Mouse (Mus musculus): ENCODE data around the gene Krt87. TPM values are rescaled to one million over a fixed set of nuclear protein-coding genes. Genes with fewer than 3 reads are reported as not detected.

Gene Krt87
- polyA plus RNA-seq (2015; fragmentation: Nextera tagmentation; extraction: Ambion mirVana), result 1.0 and 1.2 TPM in 2 replicates

DNA sequence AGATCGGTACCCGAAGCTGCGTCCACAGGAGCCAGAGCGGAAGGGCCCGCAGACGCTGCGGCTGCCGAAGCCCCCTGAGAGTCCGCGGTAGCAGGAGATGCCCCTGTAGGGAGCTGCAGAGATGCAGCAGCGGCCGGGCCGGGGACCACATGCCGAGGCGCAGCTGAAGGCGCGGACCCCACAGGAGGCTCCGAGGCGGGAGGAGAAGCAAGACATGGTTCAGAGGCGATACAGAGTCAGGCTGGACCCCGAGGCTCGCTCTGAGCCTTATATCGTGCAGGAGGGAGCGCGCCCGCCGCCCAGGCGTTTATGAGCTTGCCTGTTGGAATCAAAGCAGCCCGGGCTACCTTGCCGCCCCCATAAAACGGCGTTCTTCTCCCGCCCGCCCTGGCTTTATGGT, at the start of gene Krt87:
Krt87 (minus strand) TSS at position 250 of the 400 bp plus-strand sequence.
- Histone ChIP-seq H3K36me3 (ENCODE audit: control insufficient read depth, insufficient read depth, low read length) (no peaks in the 10 kb centered on the region), H3K27ac (ENCODE audit: low read depth, low read length) (no peak within 1 kb of the TSS), H3K4me2 (ENCODE audit: low read length) (peak within 1 kb of the TSS; percentile 69), H3K9me3 (ENCODE audit: control insufficient read depth, low read length) (no peaks in the 10 kb centered on the region), H3K9ac (ENCODE audit: low read depth, low read length) (peak within 1 kb of the TSS; percentile 47), H3K4me1 (ENCODE audit: control insufficient read depth, insufficient read depth, low read depth, low read length) (peaks cover 3% of the 10 kb centered on the region; the same call in 1 of the 2 replicates), H3K4me3 (ENCODE audit: low read length) (peak within 1 kb of the TSS; percentile 43), H3K27me3 (replicated peaks; ENCODE audit: control insufficient read depth, insufficient read depth, low read length) (peaks cover 16% of the 10 kb centered on the region)
- ATAC-seq, result no peak
- under 1% methylated on average over 29 of the region's 34 CpGs for WGBS

GRCm38 (mm10) chr15:101485911-101486635, 47.5 kb upstream of the Krt87 start:
- WGBS, result 76% methylated on average over 11 of the region's 11 CpGs
- Histone ChIP-seq H3K27me3 (replicated peaks; ENCODE audit: control insufficient read depth, insufficient read depth, low read length) (no peaks in the 10 kb centered on the region), H3K36me3 (ENCODE audit: control insufficient read depth, insufficient read depth, low read length) (no peaks in the 10 kb centered on the region), H3K9me3 (ENCODE audit: control insufficient read depth, low read length) (no peaks in the 10 kb centered on the region), H3K27ac (ENCODE audit: low read depth, low read length) (no peak overlapping the region), H3K4me1 (ENCODE audit: control insufficient read depth, insufficient read depth, low read depth, low read length) (no peaks in the 10 kb centered on the region; the same call in 1 of the 2 replicates), H3K9ac (ENCODE audit: low read depth, low read length) (no peak overlapping the region), H3K4me2 (ENCODE audit: low read length) (no peak overlapping the region), H3K4me3 (ENCODE audit: low read length) (no peak overlapping the region)
- no peak for ATAC-seq

- H3K27me3 ChIP-seq (replicated peaks; ENCODE audit: control insufficient read depth, insufficient read depth, low read length), result no peaks in the 10 kb centered on the region
- H3K4me2 ChIP-seq (ENCODE audit: low read length), result no peak overlapping the region
- H3K27ac ChIP-seq (ENCODE audit: low read depth, low read length), result no peak overlapping the region
- no peak for ATAC-seq
- H3K9me3 ChIP-seq (ENCODE audit: control insufficient read depth, low read length), result no peaks in the 10 kb centered on the region
- no peak overlapping the region for H3K9ac ChIP-seq (ENCODE audit: low read depth, low read length)
- no peaks in the 10 kb centered on the region for H3K36me3 ChIP-seq (ENCODE audit: control insufficient read depth, insufficient read depth, low read length)
- no peak overlapping the region for H3K4me3 ChIP-seq (ENCODE audit: low read length)
- no peaks in the 10 kb centered on the region; the same call in 1 of the 2 replicates for H3K4me1 ChIP-seq (ENCODE audit: control insufficient read depth, insufficient read depth, low read depth, low read length)
- WGBS, result 67% methylated on average over 1 of the region's 1 CpGs
These were observed 46.3 kb upstream of the Krt87 start for GRCm38 (mm10) chr15:101484939-101485338.

- H3K4me2 ChIP-seq (ENCODE audit: low read length), result no peak overlapping the region
- H3K36me3 ChIP-seq (ENCODE audit: control insufficient read depth, insufficient read depth, low read length), result no peaks in the 10 kb centered on the region
- no peak overlapping the region for H3K27ac ChIP-seq (ENCODE audit: low read depth, low read length)
- WGBS, result 72% methylated on average over 1 of the region's 1 CpGs
- no peak for ATAC-seq
- H3K27me3 ChIP-seq (replicated peaks; ENCODE audit: control insufficient read depth, insufficient read depth, low read length), result no peaks in the 10 kb centered on the region
- no peaks in the 10 kb centered on the region for H3K9me3 ChIP-seq (ENCODE audit: control insufficient read depth, low read length)
- H3K9ac ChIP-seq (ENCODE audit: low read depth, low read length), result no peak overlapping the region
- H3K4me3 ChIP-seq (ENCODE audit: low read length), result no peak overlapping the region
- peaks cover 10% of the 10 kb centered on the region for H3K4me1 ChIP-seq (ENCODE audit: control insufficient read depth, insufficient read depth, low read depth, low read length)
These were observed 45.0 kb upstream of the Krt87 start for GRCm38 (mm10) chr15:101483646-101484045.

- no peaks in the 10 kb centered on the region for H3K36me3 ChIP-seq (ENCODE audit: control insufficient read depth, insufficient read depth, low read length)
- ATAC-seq, result no peak
- no peaks in the 10 kb centered on the region for H3K9me3 ChIP-seq (ENCODE audit: control insufficient read depth, low read length)
- H3K27ac ChIP-seq (ENCODE audit: low read depth, low read length), result no peak overlapping the region
- H3K27me3 ChIP-seq (replicated peaks; ENCODE audit: control insufficient read depth, insufficient read depth, low read length), result no peaks in the 10 kb centered on the region
- no peak overlapping the region for H3K4me3 ChIP-seq (ENCODE audit: low read length)
- H3K4me1 ChIP-seq (ENCODE audit: control insufficient read depth, insufficient read depth, low read depth, low read length), result peaks cover 10% of the 10 kb centered on the region
- H3K4me2 ChIP-seq (ENCODE audit: low read length), result no peak overlapping the region
- WGBS, result 40% methylated on average over 4 of the region's 4 CpGs
- no peak overlapping the region for H3K9ac ChIP-seq (ENCODE audit: low read depth, low read length)
These were observed 43.5 kb upstream of the Krt87 start for GRCm38 (mm10) chr15:101482056-101482455.

DNA sequence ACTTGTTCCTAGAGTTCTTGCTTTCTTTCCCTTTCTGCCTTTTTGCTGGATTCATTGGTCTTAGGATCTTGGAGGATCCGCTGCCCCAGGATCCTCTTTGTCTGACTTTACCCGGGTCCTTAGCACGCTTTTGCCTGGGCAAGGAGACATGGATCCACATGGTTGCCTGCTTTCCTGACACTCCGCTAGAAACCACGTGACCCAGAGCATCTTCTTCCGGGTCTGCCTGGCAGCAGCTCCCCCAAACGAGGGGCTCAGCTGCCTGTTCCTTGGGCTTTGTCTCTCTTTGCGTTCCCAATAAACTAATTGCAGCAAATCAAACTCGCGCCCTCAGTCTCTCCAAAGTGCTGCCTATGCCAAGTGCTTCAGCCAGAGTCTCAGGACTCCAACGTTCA, 41.1 kb upstream of the Krt87 start:
- peaks cover 10% of the 10 kb centered on the region for H3K4me1 ChIP-seq (ENCODE audit: control insufficient read depth, insufficient read depth, low read depth, low read length)
- no peaks in the 10 kb centered on the region for H3K36me3 ChIP-seq (ENCODE audit: control insufficient read depth, insufficient read depth, low read length)
- WGBS, result 31% methylated on average over 11 of the region's 11 CpGs
- peak overlapping the region; percentile 66 for H3K4me2 ChIP-seq (ENCODE audit: low read length)
- H3K27me3 ChIP-seq (replicated peaks; ENCODE audit: control insufficient read depth, insufficient read depth, low read length), result no peaks in the 10 kb centered on the region
- no peak overlapping the region for H3K27ac ChIP-seq (ENCODE audit: low read depth, low read length)
- ATAC-seq, result no peak
- peak overlapping the region; percentile 46; the same call in 1 of the 2 replicates for H3K9ac ChIP-seq (ENCODE audit: low read depth, low read length)
- H3K9me3 ChIP-seq (ENCODE audit: control insufficient read depth, low read length), result no peaks in the 10 kb centered on the region
- H3K4me3 ChIP-seq (ENCODE audit: low read length), result peak overlapping the region; percentile 33

- ATAC-seq, result no peak
- H3K4me1 ChIP-seq (ENCODE audit: control insufficient read depth, insufficient read depth, low read depth, low read length), result peaks cover 10% of the 10 kb centered on the region
- no peak overlapping the region for H3K27ac ChIP-seq (ENCODE audit: low read depth, low read length)
These were observed 40.5 kb upstream of the Krt87 start for GRCm38 (mm10) chr15:101479007-101479665.

GRCm38 (mm10) chr15:101472952-101473528, 34.4 kb upstream of the Krt87 start, which contains the start of gene Krt86:
Gene Krt86 (plus strand): TSS chr15:101473478.
- WGBS, result 36% methylated on average over 10 of the region's 10 CpGs
- H3K27me3 ChIP-seq (replicated peaks; ENCODE audit: control insufficient read depth, insufficient read depth, low read length), result no peaks in the 10 kb centered on the region
- no peak for ATAC-seq
- H3K36me3 ChIP-seq (ENCODE audit: control insufficient read depth, insufficient read depth, low read length), result no peaks in the 10 kb centered on the region
- no peak within 1 kb of the TSS for H3K4me3 ChIP-seq (ENCODE audit: low read length)
- no peak within 1 kb of the TSS for H3K4me2 ChIP-seq (ENCODE audit: low read length)
- H3K9ac ChIP-seq (ENCODE audit: low read depth, low read length), result no peak within 1 kb of the TSS
- no peak within 1 kb of the TSS for H3K27ac ChIP-seq (ENCODE audit: low read depth, low read length)
- no peaks in the 10 kb centered on the region for H3K9me3 ChIP-seq (ENCODE audit: control insufficient read depth, low read length)
- H3K4me1 ChIP-seq (ENCODE audit: control insufficient read depth, insufficient read depth, low read depth, low read length), result no peaks in the 10 kb centered on the region

More at GRCm38 (mm10) chr15:101479007-101479665, 40.5 kb upstream of the Krt87 start:
- no peaks in the 10 kb centered on the region for H3K36me3 ChIP-seq (ENCODE audit: control insufficient read depth, insufficient read depth, low read length)
- H3K4me2 ChIP-seq (ENCODE audit: low read length), result peak overlapping the region; percentile 66
- no peaks in the 10 kb centered on the region for H3K9me3 ChIP-seq (ENCODE audit: control insufficient read depth, low read length)
- H3K4me3 ChIP-seq (ENCODE audit: low read length), result peak overlapping the region; percentile 33
- H3K9ac ChIP-seq (ENCODE audit: low read depth, low read length), result peak overlapping the region; percentile 46; the same call in 1 of the 2 replicates
- H3K27me3 ChIP-seq (replicated peaks; ENCODE audit: control insufficient read depth, insufficient read depth, low read length), result no peaks in the 10 kb centered on the region
- WGBS, result 8% methylated on average over 31 of the region's 31 CpGs

DNA sequence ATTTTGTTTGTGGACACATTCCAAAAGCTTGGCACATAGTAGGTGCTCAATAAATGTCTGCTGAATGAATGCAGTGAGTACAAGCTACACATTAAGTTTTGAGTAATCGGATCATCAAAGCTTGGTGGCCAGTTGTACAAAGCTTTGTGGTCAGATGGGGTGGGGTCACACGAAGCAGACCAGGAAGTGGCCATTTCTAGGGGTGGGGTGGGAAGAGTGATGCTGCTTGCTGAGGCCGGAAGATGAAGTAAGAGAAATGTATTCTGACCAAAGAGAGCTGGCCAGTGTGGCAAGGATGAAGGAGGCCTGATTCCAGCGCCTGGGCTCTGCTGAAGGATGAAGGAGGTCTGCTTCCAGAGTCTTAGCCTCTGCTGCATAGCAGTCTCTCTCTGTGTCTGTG, 30.5 kb upstream of the Krt87 start:
- no peaks in the 10 kb centered on the region for H3K36me3 ChIP-seq (ENCODE audit: control insufficient read depth, insufficient read depth, low read length)
- no peaks in the 10 kb centered on the region for H3K4me1 ChIP-seq (ENCODE audit: control insufficient read depth, insufficient read depth, low read depth, low read length)
- H3K27ac ChIP-seq (ENCODE audit: low read depth, low read length), result no peak overlapping the region
- H3K4me3 ChIP-seq (ENCODE audit: low read length), result no peak overlapping the region
- ATAC-seq, result no peak
- no peaks in the 10 kb centered on the region for H3K9me3 ChIP-seq (ENCODE audit: control insufficient read depth, low read length)
- 92% methylated on average over 4 of the region's 4 CpGs for WGBS
- H3K27me3 ChIP-seq (replicated peaks; ENCODE audit: control insufficient read depth, insufficient read depth, low read length), result no peaks in the 10 kb centered on the region
- H3K9ac ChIP-seq (ENCODE audit: low read depth, low read length), result no peak overlapping the region
- no peak overlapping the region for H3K4me2 ChIP-seq (ENCODE audit: low read length)
